Mouse (Mus musculus) T-cell, adult 2 months (primary cell): Measurements from ENCODE around the gene Lrp5.
A peak's percentile ranks its signal among the peaks of the same experiment; 100 is the strongest.

Source experiments
- DNase-seq: peaks from one replicate; pipeline ENCODE4 v3.0.0; 2022; ENCODE audit warnings: low spot score

Gene Lrp5

DNA sequence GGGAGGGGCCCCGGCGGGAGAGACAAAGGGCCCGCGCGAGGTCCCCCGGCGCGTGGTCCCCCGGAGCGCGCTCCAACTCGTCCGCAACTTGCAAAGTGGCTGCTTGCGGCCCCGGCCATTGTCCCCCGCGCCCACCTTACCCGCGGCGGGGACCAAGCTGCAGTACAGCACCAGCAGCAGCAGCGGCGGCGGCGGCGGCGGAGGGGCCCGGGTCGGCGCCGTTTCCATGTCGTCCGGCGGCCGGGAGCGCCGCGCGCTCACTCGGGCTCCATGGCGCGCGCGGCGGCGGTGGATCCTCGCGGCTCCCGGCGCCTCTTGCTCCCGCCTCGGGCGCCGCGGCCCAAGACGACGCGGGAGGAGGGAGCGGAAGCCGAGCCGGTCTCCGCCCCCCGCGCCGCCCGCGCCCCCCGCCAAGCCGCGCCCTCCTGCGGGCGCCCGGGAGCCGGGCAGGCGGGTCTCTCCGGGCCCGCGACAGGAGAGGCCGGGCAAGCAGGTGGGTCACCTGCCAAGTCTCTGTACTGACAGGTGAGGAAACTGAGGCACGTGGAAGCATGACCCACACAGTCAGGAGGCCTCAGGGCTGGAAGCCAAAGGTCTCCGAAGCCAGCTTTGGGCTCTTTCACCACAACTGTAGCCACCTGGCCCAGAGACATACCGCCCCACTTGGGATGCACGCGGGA, at the start of gene Lrp5:
TSS of gene Lrp5 (minus strand) at position 350 of the 680 bp plus-strand sequence.
- DNase-seq, result peak; percentile 23

DNA sequence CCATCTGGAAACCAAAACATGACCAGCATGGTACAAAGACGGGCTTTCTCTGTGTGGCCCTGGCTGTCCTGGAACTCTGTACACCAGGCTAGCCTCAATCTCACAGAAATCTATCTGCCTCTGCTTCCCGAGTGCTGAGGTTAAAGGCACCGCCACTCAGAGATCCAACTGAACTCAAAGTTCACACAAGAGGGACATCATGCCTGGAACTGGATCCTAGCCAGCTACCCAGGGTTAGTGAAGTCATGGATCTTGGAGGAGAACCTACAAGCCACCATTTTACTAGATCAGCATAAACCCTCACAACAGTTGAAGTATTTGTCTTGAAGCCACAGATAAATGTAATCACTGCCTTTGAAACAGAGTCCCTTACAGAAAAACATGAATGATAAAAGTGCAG, 49.6 kb upstream of the Lrp5 start:
- no peak for DNase-seq

GRCm38 (mm10) chr19:3730781-3731646, 44.6 kb upstream of the Lrp5 start:
- peak; percentile 73 for DNase-seq

DNA sequence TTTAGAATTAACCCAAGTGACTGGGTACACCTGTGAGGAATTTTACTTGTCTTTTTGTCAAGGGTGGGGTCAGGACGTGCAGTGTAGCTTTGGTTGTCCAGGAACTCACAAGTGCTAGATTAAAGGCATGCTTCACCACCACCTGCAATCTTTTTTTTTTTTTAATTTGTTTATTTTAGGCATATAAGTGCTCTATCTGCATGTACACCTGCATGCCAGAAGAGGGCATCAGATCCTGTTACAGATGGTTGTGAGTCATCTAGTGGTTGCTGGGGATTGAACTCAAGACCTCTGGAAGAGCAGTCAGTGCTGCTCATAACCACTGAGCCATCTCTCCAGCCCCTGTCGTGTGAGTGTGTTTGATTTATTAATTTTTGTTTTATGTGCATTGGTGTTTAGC, 42.5 kb upstream of the Lrp5 start:
- DNase-seq, result no peak

DNA sequence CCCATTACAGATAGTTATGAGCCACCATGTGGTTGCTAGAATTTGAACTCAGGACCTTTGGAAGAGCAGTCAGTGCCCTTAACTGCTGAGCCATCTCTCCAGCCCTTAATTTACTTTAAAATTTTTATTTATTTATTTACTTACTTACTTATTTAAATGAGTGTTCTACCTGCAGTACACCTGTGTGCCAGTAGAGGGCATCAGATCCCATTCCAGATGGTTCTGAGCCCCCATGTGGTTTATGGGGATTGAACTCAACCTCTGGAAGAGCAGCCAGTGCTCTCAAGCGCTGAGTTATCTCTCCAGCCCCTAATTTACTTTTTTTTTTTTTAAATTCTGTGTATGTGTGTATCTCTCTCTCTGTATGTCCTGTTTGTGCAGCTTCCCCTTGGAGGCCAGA, 38.4 kb upstream of the Lrp5 start:
- peak; percentile 68 for DNase-seq

- DNase-seq, result peak; percentile 58
Measured at GRCm38 (mm10) chr19:3723904-3724303, 37.5 kb upstream of the Lrp5 start.

DNA sequence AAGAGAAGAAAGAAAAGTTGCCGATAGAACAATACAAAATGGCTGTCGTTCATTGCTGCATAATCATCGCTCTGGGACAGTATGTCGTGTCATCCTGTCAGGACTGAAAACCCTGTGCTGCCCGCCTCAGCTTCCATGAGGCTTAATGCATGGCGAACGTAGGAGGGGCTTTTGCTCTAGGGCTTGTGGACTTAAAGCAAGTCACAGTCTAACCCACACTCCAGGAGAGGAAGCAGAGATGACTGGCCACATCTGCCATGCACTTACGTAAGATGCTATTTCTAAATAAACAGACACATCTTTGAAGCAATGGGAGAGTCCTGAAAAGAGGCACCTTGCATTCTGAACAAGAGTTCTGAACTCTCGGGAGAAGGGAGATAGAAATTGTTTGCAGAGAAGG, 36.8 kb upstream of the Lrp5 start:
- DNase-seq, result no peak

DNA sequence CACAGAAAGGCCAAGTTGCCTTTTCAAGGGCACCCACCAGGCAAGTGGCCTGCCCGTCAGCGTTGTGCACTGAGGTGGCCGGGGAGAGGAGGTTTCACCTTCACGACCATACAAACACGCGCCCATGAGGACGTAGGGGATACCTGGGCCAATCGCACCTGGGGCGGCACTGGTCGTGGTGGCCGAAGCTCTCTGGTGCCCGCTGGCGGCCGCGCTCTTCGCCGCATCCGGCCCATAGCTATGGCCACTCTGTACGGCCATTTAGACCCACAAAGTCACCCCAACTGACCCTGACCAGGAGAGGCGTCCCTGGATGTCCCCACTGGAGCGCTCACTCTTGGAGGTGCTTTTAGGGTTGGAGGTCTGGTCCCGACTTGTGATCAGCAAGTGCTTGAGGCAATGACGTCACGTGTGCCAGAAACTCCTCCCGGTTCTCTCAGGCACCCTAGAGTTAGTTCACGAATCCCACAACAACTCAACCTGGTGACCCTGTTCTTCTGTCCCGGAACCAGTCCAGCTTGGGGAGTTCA, 33.1 kb upstream of the Lrp5 start:
- peak; percentile 25 for DNase-seq

- DNase-seq, result peak; percentile 78
Measured at GRCm38 (mm10) chr19:3718481-3719361, 32.4 kb upstream of the Lrp5 start.

- no peak for DNase-seq
Measured at GRCm38 (mm10) chr19:3714381-3714780, 28.0 kb upstream of the Lrp5 start.

DNA sequence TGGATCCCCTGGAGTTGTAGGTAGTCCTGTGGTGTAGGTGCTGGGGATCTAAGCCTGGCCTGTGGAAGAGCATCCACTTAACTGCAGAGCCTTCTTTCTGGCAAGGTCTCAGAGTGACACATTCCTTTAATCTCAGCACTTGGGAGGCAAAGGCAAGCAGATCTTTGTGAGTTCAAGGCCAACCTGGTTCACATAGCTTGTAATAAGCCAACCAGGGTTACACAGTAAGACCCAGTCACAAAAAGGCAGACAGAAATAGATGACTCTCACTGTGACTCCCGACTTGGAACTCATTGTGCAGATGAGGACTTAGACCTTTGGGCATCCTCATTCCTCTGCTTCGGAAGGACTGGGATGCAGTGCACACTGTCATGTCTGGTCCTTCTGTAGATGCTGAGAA, 24.1 kb upstream of the Lrp5 start:
- DNase-seq, result no peak

DNA sequence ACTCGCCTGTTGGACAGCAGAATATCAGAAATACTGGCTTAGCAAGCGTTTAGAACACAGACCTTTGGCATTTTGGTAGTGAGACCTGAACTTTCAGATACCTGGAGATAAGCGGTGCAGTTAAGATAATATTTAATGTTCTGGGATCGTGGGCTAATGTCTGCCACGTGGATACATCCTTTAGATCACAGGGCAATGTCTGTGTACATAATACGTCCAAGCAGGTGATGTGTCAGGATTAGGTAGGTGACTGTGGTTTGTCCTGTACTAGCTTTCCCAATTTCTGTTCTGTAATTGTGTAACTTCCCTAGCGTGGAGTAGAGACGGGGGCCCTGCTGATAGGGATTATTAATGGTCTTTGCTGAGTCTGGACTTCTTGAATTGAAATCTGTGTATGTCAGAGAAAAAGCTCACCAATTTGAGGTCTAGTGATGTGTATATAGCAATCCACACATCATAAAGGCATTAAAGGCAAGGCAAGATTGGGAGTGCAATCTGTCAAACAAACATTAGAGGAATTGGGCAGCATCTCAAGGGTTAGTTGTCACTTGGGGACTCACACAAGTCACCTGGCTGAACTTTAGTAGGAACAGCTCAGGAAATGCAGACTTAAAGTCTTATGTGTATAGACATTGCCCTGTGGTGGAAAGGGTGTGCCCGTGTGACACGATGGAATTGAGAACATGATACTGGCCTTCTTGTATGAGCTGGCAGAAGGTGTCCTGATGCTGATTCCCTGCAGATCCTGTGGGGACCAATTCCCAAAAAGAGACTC, 22.8 kb upstream of the Lrp5 start:
- DNase-seq, result no peak

DNA sequence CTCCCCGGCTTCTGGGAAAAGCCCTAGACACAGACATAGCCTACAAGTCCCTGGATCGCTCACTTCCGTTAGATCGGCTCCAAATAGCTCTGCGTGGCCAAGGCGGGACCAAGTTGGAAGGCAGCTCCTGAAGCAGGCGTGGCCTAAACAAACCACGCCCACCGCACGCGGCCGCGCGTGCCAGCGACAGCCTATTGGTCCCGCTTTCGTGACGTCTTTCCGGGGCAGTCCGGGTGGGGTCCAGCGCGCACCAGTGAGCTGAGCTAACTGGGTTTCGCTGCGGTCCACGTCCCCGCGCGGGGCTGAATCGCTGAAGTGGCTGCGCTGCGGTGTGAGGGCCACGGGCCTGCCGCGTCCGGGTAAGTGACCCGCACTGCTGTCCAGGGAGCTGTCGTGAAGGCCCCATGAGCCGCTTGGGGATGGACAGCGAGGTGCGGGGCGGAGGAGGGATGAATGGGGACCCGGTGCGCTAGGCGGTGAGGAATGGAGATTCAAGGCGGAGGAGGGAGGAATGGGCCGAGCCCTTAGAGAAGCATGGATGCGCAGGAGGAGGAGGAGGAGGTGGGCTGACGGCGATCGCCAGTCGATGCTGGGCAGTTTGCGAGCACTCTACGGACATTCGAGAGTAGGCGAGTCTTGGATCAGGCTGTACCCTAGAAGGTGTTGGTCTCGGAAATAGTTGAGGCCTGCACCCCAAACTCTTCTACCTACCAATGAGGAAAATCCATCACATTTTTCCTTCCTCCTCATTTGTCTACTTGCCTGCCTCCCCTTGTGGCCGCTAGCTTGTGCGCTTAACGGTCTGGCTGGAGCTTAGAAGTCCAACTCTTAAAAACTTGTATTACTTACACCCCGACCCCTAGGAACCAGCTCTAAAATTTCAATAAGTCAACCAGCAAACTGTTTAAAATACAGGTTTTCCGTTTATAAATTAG, 22.0 kb upstream of the Lrp5 start, which contains the start of gene 1810055G02Rik:
TSS of gene 1810055G02Rik (plus strand) at position 216 of the 935 bp plus-strand sequence.
- DNase-seq, result peak; percentile 96

DNA sequence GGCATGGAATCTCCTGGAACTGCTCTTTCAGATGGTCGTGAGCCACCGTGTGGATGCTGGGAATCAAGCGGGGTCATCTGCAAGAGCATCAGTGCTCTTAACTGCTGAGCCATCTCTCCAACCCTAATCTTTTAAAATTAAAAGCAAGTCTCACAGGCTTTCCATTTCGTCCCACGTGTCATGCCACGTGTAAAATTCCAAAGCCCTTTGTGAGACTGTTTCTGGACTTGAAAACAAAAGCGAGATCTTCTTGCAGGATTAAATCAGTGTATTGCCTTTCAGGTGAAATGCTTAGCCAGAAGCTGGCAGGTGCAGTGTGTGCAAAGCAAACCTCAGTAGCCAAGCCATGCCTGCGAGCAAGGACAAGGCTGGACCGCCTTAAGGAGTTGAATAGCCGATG, 21.2 kb upstream of the Lrp5 start:
- DNase-seq, result no peak

GRCm38 (mm10) chr19:3706258-3706657, 19.9 kb upstream of the Lrp5 start:
- DNase-seq, result peak; percentile 22

GRCm38 (mm10) chr19:3702460-3702859, 16.1 kb upstream of the Lrp5 start:
- DNase-seq, result no peak

- DNase-seq, result peak; percentile 85
Measured at GRCm38 (mm10) chr19:3699508-3700438, 13.4 kb upstream of the Lrp5 start.

DNA sequence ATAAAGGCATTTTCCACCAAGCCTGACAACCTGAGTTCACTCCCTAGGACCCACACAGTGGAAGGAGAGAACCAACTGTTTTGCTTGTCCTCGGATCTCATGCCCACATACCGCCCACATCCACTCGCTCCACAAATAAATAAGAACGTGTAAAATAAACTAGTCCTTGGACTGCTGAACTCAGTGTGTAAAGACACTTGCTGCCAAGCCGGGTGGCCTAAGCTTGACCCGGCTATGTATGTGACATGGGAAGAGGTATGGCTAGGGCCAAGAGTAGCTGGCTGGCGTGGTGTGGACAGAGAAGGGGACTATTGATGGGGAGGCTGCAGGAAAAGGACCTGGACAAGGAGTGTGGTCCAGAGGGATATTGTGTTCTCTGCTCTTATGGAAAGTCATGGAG, 11.7 kb upstream of the Lrp5 start:
- DNase-seq, result no peak

DNA sequence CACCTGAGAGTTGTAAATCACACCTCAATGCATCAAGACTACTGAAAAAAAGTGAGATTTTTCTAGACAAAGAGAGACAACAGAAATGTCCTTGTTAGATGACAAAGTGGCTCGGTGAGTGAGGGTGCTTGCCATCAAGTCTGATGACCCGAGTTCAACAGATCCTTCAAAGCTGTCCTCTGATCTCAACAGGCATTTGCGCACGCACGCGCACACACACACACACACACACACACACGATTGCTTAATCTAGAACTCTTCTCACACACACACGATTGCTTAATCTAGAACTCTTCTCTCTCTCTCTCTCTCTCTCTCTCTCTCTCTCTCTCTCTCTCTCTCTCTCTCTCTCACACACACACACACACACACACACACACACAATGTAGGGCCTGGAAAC, 9.6 kb upstream of the Lrp5 start:
- DNase-seq, result no peak
